Mouse (Mus musculus): ENCODE measurements around the gene B3gnt2.

The B3gnt2 gene

GRCm38 (mm10) chr11:22710596-22710995 is 150.2 kb downstream of the B3gnt2 start:
- no peak for DNase-seq

All from right cerebral cortex, postnatal 4 days (tissue).